Mouse (Mus musculus): ENCODE measurements around the gene Rtbdn. TPM values are rescaled to one million over a fixed set of nuclear protein-coding genes. Genes with fewer than 3 reads are reported as not detected.

Gene Rtbdn
- total RNA-seq, 1 experiment = 0.13 TPM

DNA sequence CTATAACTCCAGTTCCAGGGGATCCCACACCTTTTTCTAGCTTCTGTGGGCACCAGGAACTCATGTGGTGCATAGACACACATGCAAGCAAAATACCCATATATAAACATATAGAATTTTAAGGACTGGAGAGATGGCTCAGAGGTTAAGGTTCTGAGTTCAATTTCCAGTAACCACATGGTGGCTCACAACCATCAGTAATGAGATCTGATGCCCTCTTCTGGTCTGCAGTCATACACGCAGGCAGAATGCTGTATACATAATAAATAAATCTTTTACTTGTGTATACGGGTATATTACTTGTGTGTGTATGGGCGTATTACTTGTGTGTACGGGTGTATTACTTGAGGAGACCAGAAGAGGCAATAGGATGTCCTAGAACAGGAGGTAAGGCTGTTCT, 17.2 kb downstream of the Rtbdn start:
- Histone ChIP-seq H3K9ac (ENCODE audit: insufficient read depth, low read depth, low read length, poor library complexity, severe bottlenecking) (no peak overlapping the region), H3K27ac (ENCODE audit: insufficient read depth, low read depth, low read length, poor library complexity, severe bottlenecking) (no peak overlapping the region), H3K9me3 (ENCODE audit: control insufficient read depth, insufficient read depth, low read depth, low read length) (no peaks in the 10 kb centered on the region), H3K36me3 (ENCODE audit: control insufficient read depth, insufficient read depth, low read length, poor library complexity, severe bottlenecking) (peaks cover 19% of the 10 kb centered on the region), H3K4me1 (ENCODE audit: control insufficient read depth in 2 of 2, insufficient read depth in 2 of 2, low read length in 2 of 2, poor library complexity in 1 of 2) (peaks cover 2 to 16% of the 10 kb centered on the region in 2 experiments; a peak in 3 of 4 replicates), H3K4me3 (ENCODE audit: insufficient read depth in 1 of 2, low read depth in 1 of 2, low read length in 2 of 2, poor library complexity in 1 of 2, severe bottlenecking in 1 of 2) (no peak overlapping the region)
- DNase-seq (ENCODE audit: low read depth, low spot score) = no peak
- in situ Hi-C loops (cut with MboI; ENCODE audit: low sequenced_read_pairs in 2 of 2, unreplicated experiment in 2 of 2) = loop anchor here in 1 of 2 experiments (25.0 kb wide), 1 partner anchor 448 kb away; no protein-coding TSS in a partner anchor
- TF ChIP-seq HCFC1 (IDR thresholded peaks at IDR 0.05; ENCODE audit: borderline replicate concordance, insufficient read depth, low read length) (no peak), ZNF384 (IDR thresholded peaks at IDR 0.05; ENCODE audit: low read depth, low read length) (no peak), CHD2 (IDR thresholded peaks at IDR 0.05; ENCODE audit: low read depth, low read length) (no peak), ZC3H11A (IDR thresholded peaks at IDR 0.05; ENCODE audit: borderline replicate concordance, low read depth, low read length) (no peak), MAFK (IDR thresholded peaks at IDR 0.05; ENCODE audit: insufficient read depth, low read depth, low read length) (no peak)

- TF ChIP-seq MAFK (IDR thresholded peaks at IDR 0.05; ENCODE audit: insufficient read depth, low read depth, low read length) (no peak), HCFC1 (IDR thresholded peaks at IDR 0.05; ENCODE audit: borderline replicate concordance, insufficient read depth, low read length) (peak; percentile 95)
- Histone ChIP-seq H3K4me1 (ENCODE audit: control insufficient read depth in 2 of 2, insufficient read depth in 2 of 2, low read length in 2 of 2, poor library complexity in 1 of 2) (peaks cover 2 to 17% of the 10 kb centered on the region in 2 experiments; a peak in 3 of 4 replicates), H3K27ac (ENCODE audit: insufficient read depth, low read depth, low read length, poor library complexity, severe bottlenecking) (peak overlapping the region; percentile 50), H3K36me3 (ENCODE audit: control insufficient read depth, insufficient read depth, low read length, poor library complexity, severe bottlenecking) (peaks cover 10% of the 10 kb centered on the region), H3K9ac (ENCODE audit: insufficient read depth, low read depth, low read length, poor library complexity, severe bottlenecking) (peak overlapping the region; percentile 84), H3K9me3 (ENCODE audit: control insufficient read depth, insufficient read depth, low read depth, low read length) (no peaks in the 10 kb centered on the region), H3K4me3 (ENCODE audit: insufficient read depth in 1 of 2, low read depth in 1 of 2, low read length in 2 of 2, poor library complexity in 1 of 2, severe bottlenecking in 1 of 2) (peak overlapping the region; percentile 90 to 100)
- in situ Hi-C loops (cut with MboI; ENCODE audit: low sequenced_read_pairs in 2 of 2, unreplicated experiment in 2 of 2) = loop anchor here in 1 of 2 experiments (25.0 kb wide), 1 partner anchor 446 kb away; no protein-coding TSS in a partner anchor
- no peak for DNase-seq (ENCODE audit: low read depth, low spot score)
Measured at GRCm38 (mm10) chr8:84965731-84966291, 19.0 kb downstream of the Rtbdn start.

DNA sequence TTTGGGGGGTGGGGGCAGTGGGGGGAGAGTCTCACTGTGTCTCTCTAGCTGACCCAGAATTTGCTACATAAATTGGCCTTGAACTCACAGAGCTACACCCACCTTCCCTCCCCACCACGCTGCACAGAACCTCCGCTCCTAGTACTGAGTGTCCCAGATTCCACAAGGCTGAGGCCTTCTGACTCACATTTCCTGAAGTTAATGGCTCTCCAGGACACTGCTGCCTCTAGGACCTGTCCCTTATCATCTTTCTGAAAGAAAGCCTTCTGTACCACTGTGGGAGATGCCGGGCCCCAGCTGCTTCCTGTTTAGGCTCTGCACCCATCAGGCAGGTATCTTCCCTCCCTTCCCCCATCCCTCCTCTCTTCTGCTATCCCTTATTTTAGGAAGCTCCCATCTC, 19.8 kb downstream of the Rtbdn start:
- Histone ChIP-seq H3K9me3 (ENCODE audit: control insufficient read depth, insufficient read depth, low read depth, low read length) (no peaks in the 10 kb centered on the region), H3K9ac (ENCODE audit: insufficient read depth, low read depth, low read length, poor library complexity, severe bottlenecking) (peak overlapping the region; percentile 55; the same call in 1 of the 2 replicates), H3K27ac (ENCODE audit: insufficient read depth, low read depth, low read length, poor library complexity, severe bottlenecking) (peak overlapping the region; percentile 42), H3K36me3 (ENCODE audit: control insufficient read depth, insufficient read depth, low read length, poor library complexity, severe bottlenecking) (peaks cover 15% of the 10 kb centered on the region), H3K4me1 (ENCODE audit: control insufficient read depth in 2 of 2, insufficient read depth in 2 of 2, low read length in 2 of 2, poor library complexity in 1 of 2) (peaks cover 2 to 19% of the 10 kb centered on the region in 2 experiments; a peak in 3 of 4 replicates), H3K4me3 (ENCODE audit: insufficient read depth in 1 of 2, low read depth in 1 of 2, low read length in 2 of 2, poor library complexity in 1 of 2, severe bottlenecking in 1 of 2) (no peak overlapping the region)
- DNase-seq (ENCODE audit: low read depth, low spot score) = no peak
- TF ChIP-seq CHD2 (IDR thresholded peaks at IDR 0.05; ENCODE audit: low read depth, low read length) (no peak), HCFC1 (IDR thresholded peaks at IDR 0.05; ENCODE audit: borderline replicate concordance, insufficient read depth, low read length) (no peak), ZNF384 (IDR thresholded peaks at IDR 0.05; ENCODE audit: low read depth, low read length) (no peak), MAFK (IDR thresholded peaks at IDR 0.05; ENCODE audit: insufficient read depth, low read depth, low read length) (no peak), ZC3H11A (IDR thresholded peaks at IDR 0.05; ENCODE audit: borderline replicate concordance, low read depth, low read length) (no peak)
- in situ Hi-C loops (cut with MboI; ENCODE audit: low sequenced_read_pairs in 2 of 2, unreplicated experiment in 2 of 2) = loop anchor here in 1 of 2 experiments (25.0 kb wide), 1 partner anchor 446 kb away; no protein-coding TSS in a partner anchor

GRCm38 (mm10) chr8:84967532-84968304, 20.9 kb downstream of the Rtbdn start:
- no peak for TF ChIP-seq CHD2 (IDR thresholded peaks at IDR 0.05; ENCODE audit: low read depth, low read length)
- TF ChIP-seq ZNF384 (IDR thresholded peaks at IDR 0.05; ENCODE audit: low read depth, low read length) = no peak
- TF ChIP-seq MAFK (IDR thresholded peaks at IDR 0.05; ENCODE audit: insufficient read depth, low read depth, low read length) = no peak
- TF ChIP-seq ZC3H11A (IDR thresholded peaks at IDR 0.05; ENCODE audit: borderline replicate concordance, low read depth, low read length) = no peak
- no peak for TF ChIP-seq HCFC1 (IDR thresholded peaks at IDR 0.05; ENCODE audit: borderline replicate concordance, insufficient read depth, low read length)
- in situ Hi-C loops (cut with MboI; ENCODE audit: low sequenced_read_pairs in 2 of 2, unreplicated experiment in 2 of 2) = loop anchor here in 1 of 2 experiments (25.0 kb wide), 1 partner anchor 445 kb away; no protein-coding TSS in a partner anchor
- H3K9ac ChIP-seq (ENCODE audit: insufficient read depth, low read depth, low read length, poor library complexity, severe bottlenecking) = no peak overlapping the region
- H3K4me3 ChIP-seq (ENCODE audit: insufficient read depth in 1 of 2, low read depth in 1 of 2, low read length in 2 of 2, poor library complexity in 1 of 2, severe bottlenecking in 1 of 2) = no peak overlapping the region
- H3K4me1 ChIP-seq (ENCODE audit: control insufficient read depth in 2 of 2, insufficient read depth in 2 of 2, low read length in 2 of 2, poor library complexity in 1 of 2) = peaks cover 2 to 19% of the 10 kb centered on the region in 2 experiments; a peak in 3 of 4 replicates
- H3K9me3 ChIP-seq (ENCODE audit: control insufficient read depth, insufficient read depth, low read depth, low read length) = no peaks in the 10 kb centered on the region
- H3K36me3 ChIP-seq (ENCODE audit: control insufficient read depth, insufficient read depth, low read length, poor library complexity, severe bottlenecking) = peaks cover 16% of the 10 kb centered on the region
- DNase-seq (ENCODE audit: low read depth, low spot score) = no peak
- H3K27ac ChIP-seq (ENCODE audit: insufficient read depth, low read depth, low read length, poor library complexity, severe bottlenecking) = no peak overlapping the region; the same call in 1 of the 2 replicates

Data from ES-E14 (cell line).